Mouse (Mus musculus) fibroblast of lung, adult 2 months (primary cell): ENCODE results near the gene Ltbp4.

Experiments
- DNase-seq: peaks from one replicate; pipeline ENCODE4 v3.0.0-alpha.2; 2011; ENCODE audit warnings: low read depth

Ltbp4 gene

GRCm38 (mm10) chr7:27337175-27337853 is at the start of gene Ltbp4:
Gene Ltbp4, minus strand, starts transcription at chr7:27337692.
- DNase-seq = no peak

DNA sequence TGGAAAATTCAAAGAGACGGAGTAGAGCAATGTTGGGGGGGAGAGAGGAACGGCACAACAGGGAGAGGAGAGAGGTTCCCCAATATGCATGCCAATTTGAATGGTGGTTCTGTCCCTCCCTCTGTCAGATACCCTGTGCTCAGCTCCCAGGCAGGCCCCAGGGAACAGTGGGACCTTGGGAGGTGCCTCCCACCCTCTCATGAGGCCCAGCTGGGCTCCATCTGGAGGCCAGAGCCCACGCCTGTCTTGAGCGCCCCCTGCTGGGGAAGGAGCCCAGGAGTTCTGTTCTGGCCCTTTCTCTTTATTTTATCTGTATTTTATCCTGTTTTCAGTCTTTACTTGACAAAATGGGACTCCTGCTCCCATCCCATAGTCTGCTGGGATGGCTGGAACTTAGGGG is 47.2 kb upstream of the Ltbp4 start:
- DNase-seq = no peak

DNA sequence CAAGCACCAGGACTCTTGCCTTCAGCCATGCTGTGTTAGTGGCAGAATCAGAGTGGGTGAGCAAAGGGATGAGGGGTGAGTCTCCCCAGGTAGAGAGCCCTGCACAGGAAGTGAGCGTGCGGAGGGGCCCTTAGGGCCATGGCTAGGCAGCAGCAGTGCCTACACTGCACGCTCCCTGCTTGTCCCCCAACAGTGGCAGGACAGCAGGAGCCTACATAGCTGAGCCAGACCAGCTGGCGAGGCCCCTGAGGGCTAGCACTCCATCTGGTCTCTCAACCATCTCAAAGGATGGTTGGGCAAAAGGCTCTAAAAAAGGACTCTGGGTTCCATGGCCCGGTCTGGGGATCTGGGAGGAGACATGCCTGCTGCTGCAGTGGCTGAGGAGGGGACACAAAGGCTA is 46.6 kb upstream of the Ltbp4 start:
- DNase-seq = no peak

- DNase-seq = no peak
Measured at GRCm38 (mm10) chr7:27383233-27383632, 45.7 kb upstream of the Ltbp4 start.

DNA sequence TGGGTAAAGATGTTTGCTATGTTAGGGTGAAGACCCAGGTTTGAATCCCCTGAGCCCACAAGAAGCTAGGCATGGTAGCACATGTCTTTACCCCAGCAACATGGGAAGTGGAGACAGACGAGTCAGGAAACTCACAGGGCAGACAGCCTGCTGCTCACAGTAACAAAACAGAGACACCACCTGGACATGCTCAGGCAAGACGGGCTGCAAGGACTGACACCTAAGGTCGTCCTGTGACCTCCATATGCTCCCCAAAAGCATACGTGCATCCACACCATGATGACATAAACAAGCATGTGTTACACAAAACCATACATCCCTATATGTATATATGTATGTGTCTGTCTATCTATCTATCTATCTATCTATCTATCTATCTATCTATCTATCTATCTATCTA is 44.1 kb upstream of the Ltbp4 start:
- DNase-seq = no peak

DNA sequence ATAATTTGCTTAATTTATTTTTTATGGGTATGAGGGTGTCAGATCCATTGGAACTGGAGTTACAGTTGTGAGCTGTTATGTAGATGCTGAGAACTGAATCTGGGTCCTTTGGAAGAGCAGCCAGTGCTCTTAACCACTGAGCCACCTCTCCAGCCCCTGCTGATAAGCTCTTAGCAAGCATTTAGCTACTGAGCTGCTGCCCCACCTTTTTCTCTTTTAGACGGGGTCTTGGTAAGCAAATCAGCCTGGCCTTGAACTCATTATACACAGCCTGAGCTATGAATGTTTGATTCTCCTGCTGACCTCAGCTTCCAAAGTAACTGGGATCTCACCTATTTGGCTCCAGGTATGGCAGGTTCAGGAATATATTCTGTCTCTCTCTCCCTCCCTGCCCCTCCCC is 43.5 kb upstream of the Ltbp4 start:
- no peak for DNase-seq

DNA sequence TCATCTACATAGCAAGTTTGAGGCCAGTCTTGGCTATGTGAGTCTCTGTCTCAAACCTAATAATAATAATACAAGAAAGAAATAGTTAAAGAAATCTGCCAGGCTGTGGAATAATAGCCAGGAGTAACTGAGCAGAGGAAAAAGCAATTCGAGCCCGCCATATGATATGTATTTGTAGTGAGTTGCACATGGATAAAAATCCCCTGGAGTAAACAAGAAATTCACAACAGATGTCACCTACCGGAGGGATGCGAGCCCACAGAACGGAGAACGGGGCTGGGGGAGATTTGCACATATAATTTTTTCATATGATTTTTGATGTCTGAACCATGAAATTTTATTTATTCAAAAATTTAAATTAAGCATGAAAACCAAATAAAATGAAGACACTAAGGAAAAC is 42.3 kb upstream of the Ltbp4 start:
- no peak for DNase-seq

- DNase-seq = no peak
Measured at GRCm38 (mm10) chr7:27378431-27378830, 40.9 kb upstream of the Ltbp4 start.

DNA sequence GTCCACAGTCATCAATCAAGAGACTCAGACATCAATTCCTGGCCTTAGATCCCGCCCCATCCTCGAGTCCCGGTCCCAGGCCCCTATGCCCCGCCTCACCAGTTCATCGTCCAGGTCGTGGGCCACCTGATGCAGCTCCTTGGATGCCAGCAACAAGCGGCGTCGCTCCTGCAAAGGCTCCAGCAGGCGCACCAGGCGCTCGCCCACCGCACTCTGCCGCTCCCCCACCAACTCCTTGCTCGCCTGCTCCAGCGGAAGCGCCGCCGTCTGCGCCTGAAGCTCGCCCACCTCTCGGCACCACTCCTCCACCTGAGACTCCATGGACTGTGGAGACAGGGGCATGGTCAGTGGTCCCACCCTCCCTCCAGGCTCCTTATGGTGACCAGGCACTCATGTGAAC is 37.8 kb upstream of the Ltbp4 start:
- DNase-seq = no peak

DNA sequence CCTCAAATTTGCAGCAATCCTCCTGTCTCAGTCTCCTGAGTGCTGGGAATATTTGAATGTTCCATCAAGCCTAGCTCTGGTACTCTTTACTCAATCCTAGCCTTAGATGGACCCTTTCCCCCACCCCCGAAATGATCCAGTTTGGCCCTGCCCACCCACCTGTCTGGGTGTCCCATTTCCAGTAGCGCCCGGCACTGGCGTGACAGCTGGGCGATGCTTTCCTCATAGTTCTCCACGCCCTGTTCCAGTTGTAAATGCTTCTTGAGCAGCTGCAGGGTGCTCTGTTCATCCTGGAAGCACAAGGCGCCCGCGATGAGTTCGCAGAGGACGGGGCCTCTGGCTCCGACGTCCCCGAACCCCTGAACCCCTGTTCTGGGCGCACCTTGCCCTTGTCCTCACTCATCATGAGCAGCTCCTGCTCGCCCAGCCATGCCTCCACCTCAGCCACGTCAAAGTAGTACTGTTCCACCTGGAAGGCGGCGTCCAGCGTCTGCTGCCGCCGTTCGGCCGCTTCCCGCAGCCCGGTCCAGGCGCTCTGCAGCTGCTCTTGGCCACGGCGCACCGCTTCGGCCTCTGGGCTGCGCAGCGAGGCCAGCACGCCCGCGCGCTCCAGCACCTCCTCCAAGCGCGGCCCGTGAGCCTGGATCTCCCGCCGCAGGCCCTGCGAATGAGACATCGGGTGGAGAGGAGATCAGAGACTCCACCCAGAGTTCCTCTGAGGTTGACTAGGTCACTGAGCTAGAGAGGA is 34.4 kb upstream of the Ltbp4 start:
- no peak for DNase-seq

GRCm38 (mm10) chr7:27369111-27369510 is 31.6 kb upstream of the Ltbp4 start:
- DNase-seq = no peak

DNA sequence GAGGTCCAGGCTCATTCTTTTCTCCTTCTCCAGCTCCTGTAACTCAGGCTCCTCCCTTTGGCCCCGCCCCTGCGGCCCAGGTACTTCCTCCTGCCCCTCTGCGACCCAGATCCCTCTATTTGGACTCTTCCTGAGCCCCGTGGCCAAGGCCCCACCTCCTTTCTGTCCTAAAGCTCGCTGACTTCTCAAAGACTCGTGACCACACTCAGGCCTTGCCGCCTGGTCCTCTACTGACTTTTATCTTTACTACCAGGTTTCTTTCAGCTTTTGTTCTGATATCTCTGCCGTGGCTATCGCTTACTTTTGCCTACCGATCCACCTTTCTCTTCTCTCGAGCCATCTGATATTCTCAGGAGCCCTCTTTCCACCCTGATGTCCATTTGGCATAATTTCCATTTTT is 30.5 kb upstream of the Ltbp4 start:
- DNase-seq = no peak

- DNase-seq = no peak
Measured at GRCm38 (mm10) chr7:27366082-27366844, 28.8 kb upstream of the Ltbp4 start.

DNA sequence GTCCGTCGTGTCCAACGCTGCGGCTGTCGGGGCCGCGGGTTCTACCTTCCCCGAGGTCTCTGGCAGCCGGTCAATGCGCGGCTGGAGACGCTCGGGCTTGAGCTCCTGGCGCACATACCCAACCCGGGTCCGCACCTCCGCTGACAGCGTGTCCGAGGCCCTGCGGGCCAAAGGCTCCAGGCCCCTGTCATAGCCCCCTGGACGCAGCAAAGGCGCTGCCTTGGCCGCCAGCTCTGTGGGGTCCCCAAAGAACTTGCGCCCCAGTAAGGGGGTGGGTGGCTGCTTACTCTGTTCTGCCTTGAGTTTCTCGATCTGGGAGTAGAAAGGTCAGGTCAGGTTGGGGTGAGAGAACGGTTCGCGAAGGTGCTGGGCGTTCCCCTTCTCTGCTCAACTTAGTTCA is 26.9 kb upstream of the Ltbp4 start:
- no peak for DNase-seq

DNA sequence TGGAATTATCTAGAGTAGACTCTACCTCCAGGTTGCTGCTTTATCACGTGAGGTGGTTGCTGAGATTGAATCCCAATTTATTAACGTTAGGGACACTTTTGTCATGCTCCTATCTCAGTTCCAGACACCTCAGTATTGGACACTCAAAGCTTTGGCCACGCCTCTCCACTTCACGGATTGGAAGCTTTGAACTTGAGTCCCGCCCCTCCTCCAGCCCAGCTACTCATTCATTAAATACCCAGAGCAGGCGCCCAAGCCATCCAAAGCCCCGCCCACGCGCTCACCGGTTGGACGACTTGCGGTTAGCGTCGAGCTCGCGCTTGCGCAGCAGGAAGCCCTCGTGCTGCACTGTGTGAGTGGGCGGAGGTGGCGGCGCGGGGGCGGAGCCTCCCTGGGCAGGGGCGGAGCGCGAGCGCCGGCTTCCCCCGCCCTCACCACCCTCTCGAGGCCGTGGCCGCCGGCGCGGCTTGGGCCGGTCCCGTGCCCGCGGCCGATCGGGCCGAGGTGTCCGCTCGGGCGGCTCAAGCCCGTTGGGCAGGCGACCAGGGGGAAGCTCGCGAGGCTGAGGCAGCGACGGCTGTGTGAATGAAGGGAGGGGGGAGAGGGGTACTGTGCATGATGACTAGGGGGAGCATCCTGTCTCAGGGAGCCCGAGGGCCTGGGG is 23.9 kb upstream of the Ltbp4 start:
- DNase-seq = peak; percentile 98

DNA sequence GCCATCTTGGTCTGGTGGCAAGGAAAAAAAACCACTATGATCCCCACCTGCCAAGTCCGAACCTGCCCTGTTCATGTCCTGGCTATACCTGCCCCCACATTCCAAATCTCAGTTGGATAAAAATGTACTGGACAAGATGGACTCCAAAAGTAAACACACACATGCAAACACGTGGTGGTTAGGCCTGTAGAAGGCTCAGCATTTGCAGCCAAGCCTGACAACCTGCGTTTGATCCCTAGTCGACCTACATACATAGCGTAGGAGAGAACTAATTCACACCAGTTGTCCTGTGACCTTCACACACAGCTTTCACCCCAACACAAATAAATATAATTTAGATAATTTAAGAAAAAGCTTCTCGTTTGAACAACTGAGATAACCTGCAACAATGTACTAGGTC is 23.3 kb upstream of the Ltbp4 start:
- no peak for DNase-seq

DNA sequence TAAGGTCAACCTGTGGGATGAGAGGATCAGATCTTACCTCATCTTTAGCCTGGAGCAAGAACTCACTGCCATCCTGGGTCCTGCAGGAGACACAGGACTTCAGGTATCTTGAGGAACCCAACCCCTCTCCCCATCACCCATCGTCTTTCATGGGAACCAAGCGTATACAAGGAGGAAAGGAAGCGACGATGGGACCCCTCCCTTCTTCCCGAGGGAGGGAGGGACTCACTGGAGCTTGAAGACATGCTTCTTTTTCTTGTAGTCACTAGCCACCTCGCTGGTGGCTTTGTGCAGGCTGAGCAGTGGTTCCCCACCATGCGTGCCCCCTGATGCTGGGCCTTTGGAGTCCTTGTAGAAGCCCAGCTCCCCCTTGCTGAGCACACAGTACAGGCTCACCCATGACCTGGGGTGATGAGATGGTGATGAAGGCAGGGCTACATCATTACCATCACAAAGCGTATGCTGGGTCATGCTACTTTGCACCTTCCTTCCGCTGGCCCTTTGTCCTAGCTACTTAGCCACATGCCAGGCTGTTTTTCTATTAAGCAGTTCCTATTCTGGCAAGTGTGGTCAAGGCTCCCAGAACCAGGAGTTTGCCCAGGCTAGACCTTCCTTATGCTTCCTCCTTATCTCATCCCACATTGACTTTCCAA is 22.3 kb upstream of the Ltbp4 start:
- no peak for DNase-seq

DNA sequence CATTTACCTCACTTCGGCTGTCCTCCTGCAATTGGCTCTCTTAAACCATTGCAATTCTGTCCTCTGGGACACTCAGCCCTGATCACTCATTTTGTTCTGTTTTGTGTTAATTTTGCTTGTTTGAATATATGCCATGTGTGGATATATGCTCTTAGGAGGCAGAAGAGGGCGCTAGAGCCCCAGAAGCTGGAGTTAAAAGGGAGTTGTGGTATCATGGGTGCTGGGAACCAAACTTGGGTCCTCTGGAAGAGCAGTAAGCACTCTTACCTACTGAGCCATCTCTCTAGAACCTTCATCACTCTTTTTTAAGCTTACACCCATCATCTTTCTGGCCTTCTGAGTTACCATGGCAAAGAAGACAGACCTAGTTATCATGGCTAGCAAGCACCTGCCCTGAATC is 21.7 kb upstream of the Ltbp4 start:
- DNase-seq = no peak

DNA sequence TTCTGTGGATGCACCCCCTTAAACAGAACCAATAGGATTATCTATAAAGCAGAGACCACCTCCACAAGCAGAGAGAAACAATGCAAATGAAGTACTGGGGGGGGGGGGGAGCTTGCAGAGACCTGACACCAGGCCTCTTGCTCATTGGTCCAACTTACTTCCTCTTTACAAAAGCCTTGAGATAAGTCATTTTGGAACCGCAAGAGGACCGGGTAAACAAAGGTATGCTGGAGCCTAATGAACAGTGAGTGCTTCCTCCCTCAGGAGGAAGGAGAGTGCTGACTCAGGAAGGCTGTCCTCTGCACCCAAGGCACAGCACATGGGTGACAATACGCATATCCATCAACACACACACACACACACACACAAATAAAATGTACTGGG is 20.1 kb upstream of the Ltbp4 start:
- no peak for DNase-seq

DNA sequence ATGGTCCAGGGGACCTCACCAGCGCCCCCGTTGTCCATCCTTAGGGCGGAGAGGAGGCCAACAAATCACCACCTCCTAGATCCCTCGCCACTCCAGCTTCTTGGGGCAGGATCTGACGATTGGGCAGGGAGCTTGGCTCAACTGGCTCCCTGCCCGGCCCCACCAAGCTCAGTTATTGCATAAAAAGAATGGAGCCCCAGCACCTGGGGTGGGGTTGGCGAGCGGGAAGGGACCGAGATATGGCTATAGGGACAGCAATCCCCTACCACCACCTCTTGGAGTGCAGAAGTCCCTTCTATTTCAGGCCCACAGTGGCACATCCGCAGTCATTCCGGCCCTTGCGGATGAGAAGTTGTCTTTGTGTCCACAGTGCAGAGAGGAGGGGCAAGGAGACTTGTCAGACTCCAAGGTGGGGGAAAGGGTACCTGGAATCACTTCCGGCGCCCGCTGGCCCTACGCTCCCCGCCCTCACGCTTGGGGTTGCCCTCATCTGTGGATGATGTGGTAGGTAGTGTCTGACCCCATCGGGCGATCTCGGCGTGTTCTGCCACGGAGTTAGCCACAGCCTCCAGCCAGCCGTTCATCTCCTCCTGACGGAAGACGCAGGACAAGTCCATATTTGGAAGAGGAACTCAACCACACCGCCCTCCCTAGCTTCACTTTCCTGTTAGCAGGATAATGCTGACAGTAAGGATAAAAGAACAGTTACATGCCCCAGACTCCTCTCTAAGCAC is 19.5 kb upstream of the Ltbp4 start, which contains the start of gene Gm20479:
Gene Gm20479, minus strand, starts transcription at position 559 of the 734 bp plus-strand sequence.
- DNase-seq = no peak

DNA sequence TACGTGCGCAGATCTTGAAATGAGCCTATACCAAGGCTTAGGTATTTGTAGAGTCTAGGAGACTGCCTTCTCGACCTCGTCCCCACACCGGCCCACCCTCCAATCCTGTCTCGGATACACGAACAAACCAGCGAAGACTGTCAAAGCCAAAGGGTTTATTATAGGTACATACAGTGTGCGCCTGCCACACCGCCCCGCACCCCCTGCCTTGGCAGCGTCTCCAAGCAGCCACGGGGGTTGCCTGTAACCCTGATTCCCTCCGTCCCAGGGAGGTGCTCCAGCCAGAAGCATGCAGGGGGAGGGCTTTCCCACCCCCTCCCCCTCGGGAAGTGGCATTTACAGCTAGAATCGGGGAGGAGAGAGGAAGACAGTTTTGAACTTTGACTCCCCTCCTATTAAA is 18.8 kb upstream of the Ltbp4 start:
- DNase-seq = no peak
